Mouse (Mus musculus): ENCODE data around the gene Mosmo. TPM values are rescaled to one million over a fixed set of nuclear protein-coding genes. Genes with fewer than 3 reads are reported as not detected.
A peak's percentile ranks its signal among the peaks of the same experiment; 100 is the strongest.

The Mosmo gene
- polyA plus RNA-seq, 1 experiment from 2014 or later, result 7.7 TPM

GRCm38 (mm10) chr7:120670153-120670875 lies 7.1 kb upstream of the Mosmo start, which contains the start of gene Pdzd9:
Pdzd9 (minus strand) TSS chr7:120670343.
- no peak within 1 kb of the TSS for H3K27ac ChIP-seq (ENCODE audit: low read length)
- H3K4me2 ChIP-seq (ENCODE audit: low read depth, low read length), result peak within 1 kb of the TSS; percentile 19; the same call in 1 of the 2 replicates
- H3K4me3 ChIP-seq (replicated peaks; ENCODE audit: low read length), result no peak within 1 kb of the TSS
- no peaks in the 10 kb centered on the region for H3K4me1 ChIP-seq (ENCODE audit: control insufficient read depth, insufficient read depth, low read length)
- H3K9ac ChIP-seq (ENCODE audit: low read length), result no peak within 1 kb of the TSS
- no peaks in the 10 kb centered on the region for H3K36me3 ChIP-seq (ENCODE audit: control insufficient read depth, insufficient read depth, low read length)
- no peaks in the 10 kb centered on the region for H3K9me3 ChIP-seq (replicated peaks; ENCODE audit: control insufficient read depth, low read length)
- WGBS, result 20% methylated on average over 14 of the region's 14 CpGs
- ATAC-seq (ENCODE audit: insufficient read depth, low FRiP score), result peak; percentile 17; the same call in 1 of the 2 replicates
- no peaks in the 10 kb centered on the region for H3K27me3 ChIP-seq (ENCODE audit: control insufficient read depth, insufficient read depth, low read length)

- Histone ChIP-seq H3K4me3 (replicated peaks; ENCODE audit: low read length) (no peak overlapping the region), H3K9me3 (replicated peaks; ENCODE audit: control insufficient read depth, low read length) (no peaks in the 10 kb centered on the region), H3K27me3 (ENCODE audit: control insufficient read depth, insufficient read depth, low read length) (no peaks in the 10 kb centered on the region), H3K9ac (ENCODE audit: low read length) (no peak overlapping the region), H3K4me1 (ENCODE audit: control insufficient read depth, insufficient read depth, low read length) (0 out of 2 replicates have a peak, but pooled peaks cover 1% of the 10 kb centered on the region), H3K36me3 (ENCODE audit: control insufficient read depth, insufficient read depth, low read length) (no peaks in the 10 kb centered on the region), H3K27ac (ENCODE audit: low read length) (no peak overlapping the region), H3K4me2 (ENCODE audit: low read depth, low read length) (no peak overlapping the region)
- 72% methylated on average over 2 of the region's 2 CpGs for WGBS
- ATAC-seq (ENCODE audit: insufficient read depth, low FRiP score), result no peak
Observed at GRCm38 (mm10) chr7:120671271-120671670, 6.1 kb upstream of the Mosmo start.

- ATAC-seq (ENCODE audit: insufficient read depth, low FRiP score), result peak; percentile 65
- Histone ChIP-seq H3K4me3 (replicated peaks; ENCODE audit: low read length) (peak overlapping the region; percentile 83), H3K4me1 (ENCODE audit: control insufficient read depth, insufficient read depth, low read length) (peaks cover 27% of the 10 kb centered on the region), H3K9me3 (replicated peaks; ENCODE audit: control insufficient read depth, low read length) (no peaks in the 10 kb centered on the region), H3K9ac (ENCODE audit: low read length) (peak overlapping the region; percentile 87), H3K36me3 (ENCODE audit: control insufficient read depth, insufficient read depth, low read length) (no peaks in the 10 kb centered on the region), H3K4me2 (ENCODE audit: low read depth, low read length) (peak overlapping the region; percentile 78), H3K27me3 (ENCODE audit: control insufficient read depth, insufficient read depth, low read length) (no peaks in the 10 kb centered on the region), H3K27ac (ENCODE audit: low read length) (no peak overlapping the region)
- WGBS, result 1% methylated on average over 42 of the region's 42 CpGs
Observed at GRCm38 (mm10) chr7:120677764-120678531, 530 bp downstream of the Mosmo start.

- Histone ChIP-seq H3K27me3 (ENCODE audit: control insufficient read depth, insufficient read depth, low read length) (no peaks in the 10 kb centered on the region), H3K27ac (ENCODE audit: low read length) (no peak overlapping the region), H3K4me3 (replicated peaks; ENCODE audit: low read length) (peak overlapping the region; percentile 83), H3K4me1 (ENCODE audit: control insufficient read depth, insufficient read depth, low read length) (peaks cover 27% of the 10 kb centered on the region), H3K9me3 (replicated peaks; ENCODE audit: control insufficient read depth, low read length) (no peaks in the 10 kb centered on the region), H3K9ac (ENCODE audit: low read length) (peak overlapping the region; percentile 48; the same call in 1 of the 2 replicates), H3K36me3 (ENCODE audit: control insufficient read depth, insufficient read depth, low read length) (no peaks in the 10 kb centered on the region), H3K4me2 (ENCODE audit: low read depth, low read length) (peak overlapping the region; percentile 78)
- no peak for ATAC-seq (ENCODE audit: insufficient read depth, low FRiP score)
- 40% methylated on average over 8 of the region's 8 CpGs for WGBS
Observed at GRCm38 (mm10) chr7:120679023-120679422, 1.6 kb downstream of the Mosmo start.

- WGBS, result 70% methylated on average over 4 of the region's 4 CpGs
- Histone ChIP-seq H3K27me3 (ENCODE audit: control insufficient read depth, insufficient read depth, low read length) (no peaks in the 10 kb centered on the region), H3K4me2 (ENCODE audit: low read depth, low read length) (no peak overlapping the region), H3K36me3 (ENCODE audit: control insufficient read depth, insufficient read depth, low read length) (no peaks in the 10 kb centered on the region), H3K9ac (ENCODE audit: low read length) (no peak overlapping the region), H3K4me3 (replicated peaks; ENCODE audit: low read length) (no peak overlapping the region), H3K4me1 (ENCODE audit: control insufficient read depth, insufficient read depth, low read length) (peaks cover 29% of the 10 kb centered on the region), H3K9me3 (replicated peaks; ENCODE audit: control insufficient read depth, low read length) (no peaks in the 10 kb centered on the region), H3K27ac (ENCODE audit: low read length) (no peak overlapping the region)
- no peak for ATAC-seq (ENCODE audit: insufficient read depth, low FRiP score)
Observed at GRCm38 (mm10) chr7:120682002-120682401, 4.6 kb downstream of the Mosmo start.

- Histone ChIP-seq H3K27ac (ENCODE audit: low read length) (no peak overlapping the region), H3K4me1 (ENCODE audit: control insufficient read depth, insufficient read depth, low read length) (peaks cover 17% of the 10 kb centered on the region), H3K9me3 (replicated peaks; ENCODE audit: control insufficient read depth, low read length) (no peaks in the 10 kb centered on the region), H3K27me3 (ENCODE audit: control insufficient read depth, insufficient read depth, low read length) (no peaks in the 10 kb centered on the region), H3K9ac (ENCODE audit: low read length) (no peak overlapping the region), H3K36me3 (ENCODE audit: control insufficient read depth, insufficient read depth, low read length) (no peaks in the 10 kb centered on the region), H3K4me3 (replicated peaks; ENCODE audit: low read length) (no peak overlapping the region), H3K4me2 (ENCODE audit: low read depth, low read length) (peak overlapping the region; percentile 17; the same call in 1 of the 2 replicates)
- 56% methylated on average over 2 of the region's 2 CpGs for WGBS
- ATAC-seq (ENCODE audit: insufficient read depth, low FRiP score), result peak; percentile 13; the same call in 1 of the 2 replicates
Observed at GRCm38 (mm10) chr7:120684731-120685161, 7.3 kb downstream of the Mosmo start.

GRCm38 (mm10) chr7:120685227-120685626 lies 7.8 kb downstream of the Mosmo start:
- no peak overlapping the region for H3K9ac ChIP-seq (ENCODE audit: low read length)
- no peaks in the 10 kb centered on the region for H3K36me3 ChIP-seq (ENCODE audit: control insufficient read depth, insufficient read depth, low read length)
- ATAC-seq (ENCODE audit: insufficient read depth, low FRiP score), result no peak
- H3K27ac ChIP-seq (ENCODE audit: low read length), result no peak overlapping the region
- H3K4me2 ChIP-seq (ENCODE audit: low read depth, low read length), result peak overlapping the region; percentile 17; the same call in 1 of the 2 replicates
- peaks cover 16% of the 10 kb centered on the region for H3K4me1 ChIP-seq (ENCODE audit: control insufficient read depth, insufficient read depth, low read length)
- WGBS, result 53% methylated on average over 6 of the region's 6 CpGs
- H3K9me3 ChIP-seq (replicated peaks; ENCODE audit: control insufficient read depth, low read length), result no peaks in the 10 kb centered on the region
- no peak overlapping the region for H3K4me3 ChIP-seq (replicated peaks; ENCODE audit: low read length)
- no peaks in the 10 kb centered on the region for H3K27me3 ChIP-seq (ENCODE audit: control insufficient read depth, insufficient read depth, low read length)

- no peaks in the 10 kb centered on the region for H3K9me3 ChIP-seq (replicated peaks; ENCODE audit: control insufficient read depth, low read length)
- H3K27ac ChIP-seq (ENCODE audit: low read length), result no peak overlapping the region
- H3K4me2 ChIP-seq (ENCODE audit: low read depth, low read length), result no peak overlapping the region
- H3K4me1 ChIP-seq (ENCODE audit: control insufficient read depth, insufficient read depth, low read length), result peaks cover 9% of the 10 kb centered on the region
- H3K27me3 ChIP-seq (ENCODE audit: control insufficient read depth, insufficient read depth, low read length), result no peaks in the 10 kb centered on the region
- WGBS, result 77% methylated on average over 4 of the region's 4 CpGs
- H3K36me3 ChIP-seq (ENCODE audit: control insufficient read depth, insufficient read depth, low read length), result peaks cover 4% of the 10 kb centered on the region; the same call in 1 of the 2 replicates
- no peak overlapping the region for H3K9ac ChIP-seq (ENCODE audit: low read length)
- ATAC-seq (ENCODE audit: insufficient read depth, low FRiP score), result no peak
- no peak overlapping the region for H3K4me3 ChIP-seq (replicated peaks; ENCODE audit: low read length)
Observed at GRCm38 (mm10) chr7:120690634-120691033, 13.2 kb downstream of the Mosmo start.
